Mouse (Mus musculus) CD4-positive helper T cell, adult 2 months (primary cell): ENCODE data around the gene Agpat1.

Source experiments
- DNase-seq: peaks from one replicate; pipeline ENCODE4 v3.0.0-alpha.2; 2012; ENCODE audit warnings: low read depth, missing footprints, low spot score

Agpat1 gene

DNA sequence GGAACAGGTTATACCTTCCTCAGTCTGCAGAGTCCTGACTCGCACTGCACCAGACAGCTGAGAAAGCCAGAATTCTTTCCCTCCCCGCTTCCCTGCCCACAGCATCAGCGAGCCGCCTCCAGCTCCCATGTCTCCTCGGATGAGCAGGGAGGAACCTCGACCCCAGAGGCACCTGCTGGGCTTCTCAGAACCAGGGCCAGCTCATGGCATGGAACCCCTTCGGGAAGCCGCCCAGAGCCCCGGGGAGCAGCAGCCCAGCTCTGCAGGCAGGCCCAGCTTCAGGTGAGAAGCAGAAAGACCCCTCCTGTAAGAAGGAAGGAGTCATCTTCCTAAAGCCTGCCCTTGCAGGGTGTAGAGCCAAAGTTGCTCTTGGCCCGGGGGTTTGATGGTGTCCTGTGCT, 48.5 kb downstream of the Agpat1 start:
- no peak for DNase-seq

DNA sequence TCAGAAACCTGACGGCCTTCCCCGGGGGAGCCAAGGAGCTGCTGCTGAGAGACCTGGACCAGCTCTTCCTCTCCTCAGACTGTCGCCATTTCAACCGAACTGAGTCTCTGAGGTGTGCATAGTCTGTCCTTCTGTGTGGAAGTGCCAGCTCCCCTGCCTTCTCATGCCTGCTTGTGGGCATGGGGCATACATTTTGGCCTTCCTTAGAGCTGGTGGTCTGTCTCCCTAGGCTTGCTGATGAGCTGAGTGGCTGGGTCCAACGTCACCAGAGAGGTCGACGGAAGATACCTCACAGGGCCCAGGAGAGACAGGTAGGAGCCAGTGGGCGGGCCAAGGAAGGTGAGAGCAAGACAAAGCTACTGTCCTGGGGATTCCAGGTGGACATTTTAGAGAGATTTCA, 48.9 kb downstream of the Agpat1 start:
- no peak for DNase-seq

DNA sequence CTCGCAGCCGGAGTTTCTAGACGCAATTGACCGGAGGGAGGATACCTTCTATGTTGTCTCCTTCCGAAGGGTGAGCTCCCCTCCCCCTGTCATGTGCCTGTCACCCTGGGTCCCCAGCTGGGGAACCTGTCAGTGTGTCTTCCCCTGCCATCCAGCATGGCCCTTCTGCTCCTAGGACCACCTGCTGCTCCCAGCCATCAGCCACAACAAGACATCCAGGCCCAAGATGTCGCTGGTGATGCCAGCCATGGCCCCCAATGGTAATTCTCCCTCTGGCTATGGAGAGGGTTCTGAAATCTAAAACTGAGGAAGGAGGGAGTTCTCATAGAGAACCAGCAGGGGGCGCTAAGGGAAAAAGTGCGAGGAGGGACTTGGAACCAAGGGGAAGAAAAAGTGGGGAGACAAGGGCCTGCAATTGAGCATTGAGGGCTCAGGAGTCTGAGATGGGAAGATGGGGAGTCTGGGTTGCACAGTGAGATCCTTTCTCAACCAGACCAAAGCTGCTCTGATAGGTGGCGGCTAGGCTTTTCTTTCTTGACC, 49.8 kb downstream of the Agpat1 start:
- peak; percentile 45 for DNase-seq

DNA sequence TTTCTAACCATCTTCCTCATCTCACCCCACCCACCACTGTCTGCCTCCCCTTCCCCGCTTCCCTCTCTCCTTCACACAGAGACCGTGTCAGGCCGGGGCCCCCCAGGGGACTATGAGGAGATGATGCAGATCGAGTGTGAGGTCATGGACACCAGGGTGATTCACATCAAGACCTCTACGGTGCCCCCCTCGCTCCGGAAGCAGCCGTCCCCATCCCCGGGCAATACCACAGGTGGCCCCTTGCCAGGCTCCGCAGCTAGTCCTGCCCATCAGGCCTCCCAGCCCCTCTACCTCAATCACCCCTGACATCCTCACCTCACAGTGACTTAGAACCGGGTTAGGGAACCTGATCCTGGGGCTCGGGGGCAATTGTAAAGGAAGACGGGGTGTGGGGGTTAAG, 50.3 kb downstream of the Agpat1 start:
- no peak for DNase-seq

DNA sequence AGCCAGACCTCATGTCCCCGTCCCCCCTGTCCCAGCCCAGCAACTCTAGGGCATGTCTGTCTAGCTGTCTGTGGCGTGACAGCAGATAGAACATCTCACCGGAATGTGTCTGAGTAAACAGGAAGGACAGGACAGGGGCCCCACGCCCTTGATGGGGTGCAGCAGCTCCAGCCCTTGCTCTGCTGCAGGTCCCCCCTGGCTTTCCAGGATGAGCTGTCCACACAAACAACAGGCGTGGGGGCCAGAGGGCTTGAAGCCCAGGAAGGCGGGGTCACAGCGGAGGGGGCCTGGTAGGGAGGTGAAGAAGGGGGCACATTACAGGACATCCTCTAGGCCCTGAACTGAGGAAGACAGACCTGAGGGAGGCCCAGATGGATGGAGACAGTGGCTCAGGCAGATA, 51.1 kb downstream of the Agpat1 start:
- no peak for DNase-seq

DNA sequence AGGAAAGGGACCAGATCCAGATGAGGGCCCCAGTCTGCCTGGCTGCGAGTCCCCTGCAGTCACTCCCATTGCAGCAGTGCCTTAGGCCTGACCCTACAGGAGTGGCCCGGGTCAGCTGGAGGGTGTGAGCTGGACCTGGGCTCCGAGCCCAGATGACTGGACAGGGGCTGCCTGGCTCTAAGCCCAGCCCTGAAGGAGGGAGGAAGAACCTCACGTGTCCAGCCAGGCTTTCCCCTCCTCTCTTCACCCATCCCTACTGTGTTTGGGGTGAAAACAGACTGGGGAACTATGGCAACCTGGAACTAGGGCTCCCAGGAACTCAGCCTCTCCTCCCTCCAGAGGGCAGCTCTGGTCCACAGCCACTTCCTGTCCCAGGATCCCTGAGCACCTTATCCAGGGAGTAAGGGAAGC, 51.5 kb downstream of the Agpat1 start:
- no peak for DNase-seq

DNA sequence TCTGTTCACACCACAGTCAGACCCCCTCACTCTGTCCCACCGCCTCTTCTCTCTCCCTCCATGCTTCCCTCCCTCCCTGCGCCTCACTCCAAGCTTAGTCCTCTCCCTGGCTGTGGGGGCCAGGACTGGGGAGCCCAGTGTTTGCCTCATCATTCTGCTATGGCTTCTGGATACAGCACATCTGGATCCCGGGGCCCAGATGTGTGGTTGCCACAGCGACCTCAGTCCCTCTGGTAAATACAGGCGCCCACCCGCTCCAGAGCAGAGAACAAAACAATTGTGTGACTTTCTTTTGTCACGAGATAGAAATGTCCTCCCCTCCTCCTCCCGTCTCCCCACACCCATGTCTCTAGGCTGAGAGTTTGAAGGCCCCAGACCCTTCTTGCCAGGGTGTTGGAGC, 52.6 kb downstream of the Agpat1 start:
- DNase-seq = no peak

DNA sequence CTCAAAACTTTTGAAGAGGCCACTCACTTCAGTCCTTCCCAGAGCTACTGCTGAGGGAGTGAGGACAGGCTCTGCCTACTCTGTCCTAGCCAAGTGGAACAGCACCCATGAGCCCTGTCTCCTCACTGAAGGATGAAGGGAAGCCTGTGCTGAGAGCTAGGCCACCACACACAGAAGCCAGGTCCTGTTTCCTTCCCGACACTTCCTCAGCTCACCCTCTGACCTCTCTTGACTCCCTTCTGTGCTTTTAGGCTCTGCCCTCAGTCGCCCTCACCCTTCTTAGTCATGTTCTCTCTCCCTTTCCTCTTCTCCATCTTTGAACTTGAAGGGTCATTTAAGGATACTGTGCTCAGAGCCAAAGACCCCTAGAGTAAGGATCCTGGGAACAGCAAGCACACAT, 53.2 kb downstream of the Agpat1 start:
- DNase-seq = no peak

DNA sequence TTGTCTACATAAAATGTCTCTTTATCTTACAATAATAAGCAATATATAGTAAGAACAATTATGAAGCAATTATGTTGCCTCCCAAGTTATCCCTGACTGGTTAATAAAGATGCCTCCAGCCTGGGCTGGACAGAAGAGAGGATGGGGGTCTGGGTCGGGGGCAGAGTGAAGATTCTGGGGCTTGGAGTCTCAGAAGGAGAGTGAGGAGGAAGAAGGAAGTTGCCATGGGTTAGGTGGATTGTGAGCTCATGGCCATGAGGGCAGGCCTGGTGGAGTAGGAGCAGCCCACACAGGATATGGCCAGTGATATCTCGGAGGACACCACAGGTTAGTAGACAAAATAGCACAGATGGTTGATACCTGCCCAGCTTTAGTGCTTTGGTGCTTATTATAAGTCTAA, 54.1 kb downstream of the Agpat1 start:
- no peak for DNase-seq

DNA sequence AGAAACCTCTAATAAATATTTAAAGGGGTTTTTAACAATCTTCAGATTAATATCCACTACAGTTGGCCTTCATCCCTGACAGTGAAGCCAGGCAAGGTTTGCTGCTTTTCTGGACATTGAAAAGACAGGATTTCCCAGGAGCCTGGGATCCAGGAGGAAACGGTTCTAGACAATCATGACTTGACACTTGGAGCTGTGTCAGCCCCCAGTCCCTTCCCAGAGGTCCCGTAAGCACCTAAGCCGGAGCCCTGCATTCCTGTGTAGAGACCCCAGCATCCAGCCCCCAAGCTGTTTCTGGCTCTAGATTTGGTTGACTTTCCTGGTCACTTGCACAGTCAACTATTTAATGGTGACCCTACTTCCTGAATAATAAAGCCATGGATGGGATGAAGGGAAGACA, 54.5 kb downstream of the Agpat1 start:
- DNase-seq = no peak

DNA sequence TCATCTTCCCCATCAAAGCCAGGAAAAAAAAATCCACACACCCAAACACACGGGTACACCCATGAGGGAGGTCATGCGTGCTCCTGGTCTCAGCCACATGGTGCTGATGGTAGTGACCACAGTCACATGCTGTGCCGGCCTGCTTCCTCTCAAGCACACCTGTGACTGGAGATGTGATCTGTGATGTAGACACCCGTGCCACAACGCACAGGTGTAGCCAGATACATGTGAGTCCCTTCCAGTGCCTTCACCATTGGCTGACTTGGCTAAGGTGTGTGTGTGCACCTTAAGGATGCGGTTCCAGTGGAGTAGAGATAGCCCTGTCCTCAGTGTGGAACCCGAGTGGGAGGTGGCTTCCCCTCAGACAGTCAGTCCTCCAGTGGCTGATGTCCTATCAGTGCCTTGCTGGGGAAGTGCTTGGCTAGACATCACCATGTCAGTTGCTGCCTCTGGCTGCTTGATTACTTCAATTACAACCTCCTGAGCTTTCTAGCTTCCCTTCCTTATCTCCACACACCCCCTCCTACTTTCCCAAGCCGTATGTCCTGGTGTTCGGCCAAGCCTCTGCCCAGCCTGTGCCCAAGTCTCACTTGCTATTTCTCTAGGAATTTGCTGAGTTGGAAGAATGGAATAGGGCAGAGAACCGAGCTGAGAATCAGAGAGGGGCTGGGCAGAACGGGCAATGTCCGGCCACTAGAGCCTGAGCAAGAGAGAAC, 55.3 kb downstream of the Agpat1 start:
- DNase-seq = no peak

DNA sequence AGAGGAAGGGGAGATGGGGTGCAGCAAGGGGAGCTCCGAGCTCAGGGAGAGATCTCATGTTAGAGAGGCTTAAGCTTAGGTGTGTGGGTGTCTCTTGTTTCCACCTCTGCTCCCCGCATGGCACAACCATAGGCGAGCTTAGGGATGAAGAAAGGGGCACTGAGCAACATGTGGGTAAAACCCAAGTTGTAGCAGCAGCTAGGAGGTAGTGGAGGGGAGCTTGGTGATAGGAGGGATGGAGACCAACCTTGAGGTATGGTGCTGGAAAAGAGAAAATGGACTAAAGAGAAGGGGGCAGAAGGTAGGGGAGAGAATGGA, 55.8 kb downstream of the Agpat1 start:
- DNase-seq = no peak

DNA sequence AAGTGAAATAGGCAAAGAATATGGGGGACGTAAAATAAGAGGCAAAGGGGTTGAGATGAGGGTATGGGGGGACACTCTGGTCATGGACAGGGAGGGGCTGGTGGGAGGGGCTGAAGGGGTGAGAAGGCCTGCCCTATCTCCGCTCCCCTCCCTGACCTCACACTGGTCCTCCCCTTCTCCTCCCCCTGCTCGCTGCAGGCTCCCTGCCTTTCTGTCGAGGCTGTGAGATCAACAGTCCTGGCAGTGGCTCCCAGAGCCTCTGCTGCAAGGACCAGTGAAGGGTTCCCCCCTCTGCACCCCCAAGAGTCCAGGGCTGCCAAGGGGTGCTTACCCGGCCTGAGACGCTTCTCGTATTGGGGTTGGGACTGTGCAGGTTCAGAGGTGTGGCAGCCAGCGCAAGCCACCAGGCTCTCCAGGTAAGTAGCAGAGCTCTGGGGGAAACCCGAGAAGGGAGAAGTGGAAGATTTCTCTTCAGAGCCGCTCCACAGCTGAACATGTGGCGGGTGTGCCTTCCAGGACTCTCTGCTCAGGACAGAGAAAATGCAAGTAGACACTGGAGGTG, 56.3 kb downstream of the Agpat1 start:
- DNase-seq = no peak

DNA sequence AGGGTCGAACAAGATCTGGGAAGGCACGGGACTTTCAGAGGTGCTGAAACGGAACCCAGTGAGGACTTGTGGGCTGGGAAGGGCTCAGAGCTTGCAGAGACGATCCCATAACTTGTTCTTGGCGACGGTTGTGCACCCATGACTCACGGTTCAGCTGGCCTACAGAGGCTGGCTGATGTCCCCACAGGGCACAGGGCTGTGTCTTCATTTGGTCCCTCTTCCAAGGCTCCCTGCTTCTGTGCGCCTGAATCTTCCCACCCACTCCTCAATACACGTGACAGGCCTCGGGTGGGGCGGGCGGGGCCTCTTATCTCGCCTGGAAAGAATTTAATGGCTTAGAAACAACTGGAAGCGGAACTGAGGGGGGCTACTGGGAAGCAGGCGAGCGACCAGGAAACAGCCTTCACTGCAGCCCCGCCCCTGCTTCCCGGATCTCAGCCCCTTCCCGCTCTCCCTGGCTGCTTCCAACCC, 57.1 kb downstream of the Agpat1 start:
- no peak for DNase-seq

DNA sequence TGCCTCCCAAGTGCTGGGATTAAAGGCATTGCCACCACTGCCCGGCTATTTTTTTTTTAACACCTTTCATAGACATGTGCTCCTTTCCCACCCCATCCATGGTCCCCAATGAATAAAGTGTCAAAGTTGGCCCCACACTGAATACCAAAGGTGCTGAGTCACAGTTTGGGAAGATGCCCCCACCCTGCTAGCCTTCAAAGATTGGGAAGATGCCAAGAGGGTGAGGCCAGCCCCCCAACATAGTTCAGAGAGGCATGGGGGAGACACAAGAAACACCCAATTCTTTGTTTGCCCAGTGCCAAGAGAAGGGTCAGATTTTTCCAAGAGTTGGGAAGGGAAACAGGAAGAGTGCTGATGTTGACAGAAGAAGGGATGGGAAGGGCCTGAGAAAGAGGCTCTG, 58.4 kb downstream of the Agpat1 start:
- DNase-seq = no peak

DNA sequence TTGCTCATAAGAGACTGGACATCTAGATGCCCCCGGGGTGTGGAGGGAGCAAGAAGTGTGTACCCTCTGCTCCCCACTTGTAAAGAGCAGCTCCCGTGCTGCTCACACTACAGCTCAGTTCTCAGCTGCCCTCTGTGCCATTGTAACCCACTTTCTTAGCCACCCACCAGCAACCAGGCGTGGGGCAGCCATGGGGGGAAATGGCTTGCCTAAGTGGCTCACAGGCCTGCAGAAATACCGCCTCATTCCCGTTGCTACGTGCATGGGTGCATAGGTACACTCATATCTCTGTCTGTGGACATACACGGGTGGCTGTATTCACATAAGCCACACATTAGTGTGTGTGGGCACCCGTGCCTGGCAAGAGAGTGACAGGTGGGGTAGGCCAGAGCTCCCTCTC, 58.9 kb downstream of the Agpat1 start:
- DNase-seq = no peak
